Mouse (Mus musculus): Measurements from ENCODE around the gene Il15ra. TPM values are rescaled to one million over a fixed set of nuclear protein-coding genes. Genes with fewer than 3 reads are reported as not detected.
A peak's percentile ranks its signal among the peaks of the same experiment; 100 is the strongest.

Il15ra gene
- total RNA-seq, 2 experiments from 2014 or later = 38.3 TPM; not detected in 1

GRCm38 (mm10) chr2:11706030-11706745 is 1.1 kb downstream of the Il15ra start:
- no peak for ATAC-seq (replicated peaks; ENCODE audit: low FRiP score, poor library complexity, severe bottlenecking)

DNA sequence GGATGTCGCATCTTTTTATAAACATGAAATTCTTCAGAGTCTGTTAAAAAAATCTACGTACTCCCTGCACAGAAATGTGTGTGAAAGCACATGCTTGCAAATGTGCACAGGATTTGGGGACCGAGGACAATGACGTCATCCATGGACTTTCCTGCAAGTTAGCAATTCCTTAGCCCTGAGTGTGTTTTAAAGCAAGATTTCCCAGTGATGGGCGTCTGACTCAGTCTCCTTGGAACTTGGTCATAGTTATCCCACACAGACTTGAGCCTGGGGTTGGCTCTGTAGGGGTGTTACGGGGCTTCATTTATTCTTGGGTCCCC is 1.6 kb downstream of the Il15ra start:
- no peak for ATAC-seq (replicated peaks; ENCODE audit: low FRiP score, poor library complexity, severe bottlenecking)

DNA sequence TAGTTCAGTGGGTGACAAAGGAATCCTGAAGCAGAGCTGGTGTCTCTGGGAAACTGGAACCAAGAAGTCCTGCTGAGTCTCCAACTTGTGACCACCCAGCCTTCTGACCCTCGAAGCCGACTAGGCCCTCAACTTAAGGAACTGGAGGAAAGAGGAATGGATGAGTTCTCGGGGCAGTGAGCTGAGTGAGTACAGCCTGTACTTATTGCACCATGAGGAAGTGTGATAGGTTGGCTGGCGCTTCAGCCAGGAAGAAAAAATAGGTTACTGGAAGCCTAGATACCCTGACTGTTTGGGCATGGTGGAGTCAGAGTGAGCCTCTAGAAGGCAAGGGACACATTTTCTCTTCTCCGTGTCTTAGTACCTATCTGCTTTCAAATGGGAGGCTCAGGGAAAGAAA is 3.4 kb downstream of the Il15ra start:
- no peak for ATAC-seq (replicated peaks; ENCODE audit: low FRiP score, poor library complexity, severe bottlenecking)

DNA sequence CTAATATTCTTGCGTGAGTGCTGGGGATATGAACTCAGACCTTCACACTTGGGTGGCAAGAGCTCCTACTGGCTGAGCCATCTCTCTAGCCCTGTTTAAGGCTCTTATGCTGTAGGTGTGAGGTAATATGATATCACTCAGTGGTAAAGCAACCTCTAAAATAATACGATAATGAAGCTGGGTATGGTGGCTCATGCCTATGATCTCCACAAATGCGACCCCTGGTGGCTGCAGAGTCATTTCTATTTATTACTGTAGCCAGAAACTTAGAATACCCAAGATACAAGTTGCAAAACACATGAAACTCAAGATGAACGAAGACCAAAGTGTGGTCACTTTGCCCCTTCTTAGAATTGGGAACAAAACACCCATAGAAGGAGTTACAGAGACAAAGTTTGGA is 5.0 kb downstream of the Il15ra start:
- ATAC-seq (replicated peaks; ENCODE audit: low FRiP score, poor library complexity, severe bottlenecking) = 0 out of 2 replicates have a peak, but pooled peaks have one; percentile 45

GRCm38 (mm10) chr2:11712483-11712990 is 7.4 kb downstream of the Il15ra start:
- no peak for ATAC-seq (replicated peaks; ENCODE audit: low FRiP score, poor library complexity, severe bottlenecking)

DNA sequence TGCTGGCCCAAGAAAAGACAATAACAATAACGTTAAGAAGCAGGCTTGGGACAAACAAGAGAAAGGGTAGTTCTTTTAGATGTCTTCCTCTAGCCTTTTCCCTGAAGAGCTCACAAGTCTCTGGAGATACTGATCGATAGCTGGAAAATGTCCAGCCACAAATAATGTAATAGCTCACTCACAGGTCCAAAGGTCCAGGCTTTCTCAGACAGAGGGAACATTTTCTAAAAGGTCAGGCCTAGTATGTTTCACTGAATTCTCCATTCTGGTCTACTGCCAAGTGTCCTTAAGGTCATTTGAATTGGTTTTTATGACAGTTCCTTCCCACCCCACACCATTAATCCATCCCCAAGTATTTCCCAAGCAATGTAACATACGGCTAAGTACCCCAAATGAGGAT is 7.9 kb downstream of the Il15ra start:
- no peak for ATAC-seq (replicated peaks; ENCODE audit: low FRiP score, poor library complexity, severe bottlenecking)

DNA sequence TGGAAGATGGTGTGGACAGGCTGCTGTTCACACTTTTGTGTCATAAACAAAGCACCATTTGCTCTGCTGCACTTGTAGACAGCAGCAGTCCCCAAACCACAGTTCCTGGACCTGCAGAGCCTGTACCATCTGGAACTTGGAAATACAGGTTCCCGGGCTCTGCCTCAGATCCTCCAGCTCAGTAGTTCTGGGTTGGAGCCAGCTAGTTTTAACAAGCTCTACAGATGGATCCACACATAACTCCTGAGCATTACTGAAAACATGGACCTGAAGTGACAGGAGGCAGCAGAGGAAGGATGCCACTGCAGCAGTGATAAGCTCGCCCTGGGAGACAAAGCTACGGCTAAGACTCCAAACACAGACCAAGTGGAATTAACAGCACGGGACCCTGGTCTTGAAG is 9.4 kb downstream of the Il15ra start:
- no peak for ATAC-seq (replicated peaks; ENCODE audit: low FRiP score, poor library complexity, severe bottlenecking)

GRCm38 (mm10) chr2:11718573-11718972 is 13.5 kb downstream of the Il15ra start:
- no peak for ATAC-seq (replicated peaks; ENCODE audit: low FRiP score, poor library complexity, severe bottlenecking)

DNA sequence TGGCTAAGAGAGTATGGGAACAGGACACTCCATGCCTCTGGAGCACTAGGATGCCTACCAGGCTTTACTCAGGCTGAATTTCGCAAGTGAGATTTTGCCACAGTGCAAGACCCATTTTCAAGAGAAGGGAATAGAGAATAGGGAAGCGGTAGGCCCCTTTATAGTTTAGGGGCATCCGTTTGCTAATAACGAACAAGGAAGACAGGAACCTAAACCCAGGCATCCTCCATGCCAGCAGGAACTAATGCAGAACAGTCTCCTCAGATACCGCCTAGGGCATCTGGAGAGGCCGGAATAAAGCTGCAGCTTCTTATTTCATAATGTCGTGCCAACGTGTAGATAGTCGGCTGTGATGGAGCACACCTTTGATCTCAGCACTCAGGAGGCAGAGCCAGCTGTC is 17.5 kb downstream of the Il15ra start:
- ATAC-seq (replicated peaks; ENCODE audit: low FRiP score, poor library complexity, severe bottlenecking) = no peak

GRCm38 (mm10) chr2:11727574-11727973 is 22.5 kb downstream of the Il15ra start:
- no peak for ATAC-seq (replicated peaks; ENCODE audit: low FRiP score, poor library complexity, severe bottlenecking)

- ATAC-seq (replicated peaks; ENCODE audit: low FRiP score, poor library complexity, severe bottlenecking) = no peak
These were observed 24.0 kb downstream of the Il15ra start for GRCm38 (mm10) chr2:11729091-11729490.

GRCm38 (mm10) chr2:11732978-11733377 is 27.9 kb downstream of the Il15ra start:
- ATAC-seq (replicated peaks; ENCODE audit: low FRiP score, poor library complexity, severe bottlenecking) = no peak

DNA sequence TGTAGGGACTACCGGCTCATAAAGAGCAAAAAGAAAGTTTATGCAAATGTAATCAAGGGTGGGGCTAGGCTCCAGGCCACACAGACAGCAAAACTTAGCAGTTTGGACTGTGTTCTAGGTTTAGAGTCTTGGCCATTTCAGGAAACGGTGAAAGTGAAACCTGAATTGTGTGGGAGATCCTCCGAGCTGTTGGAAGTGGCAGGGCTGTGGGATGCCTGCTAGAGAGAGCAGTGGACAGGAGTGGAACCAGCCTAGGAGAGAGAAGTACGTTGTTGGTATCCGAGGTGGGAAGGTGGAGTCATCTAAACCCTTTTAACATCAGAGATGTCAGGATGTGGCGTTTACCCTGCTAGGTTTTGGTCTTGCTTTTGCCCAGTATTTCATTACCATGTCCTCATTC is 30.8 kb downstream of the Il15ra start:
- ATAC-seq (replicated peaks; ENCODE audit: low FRiP score, poor library complexity, severe bottlenecking) = no peak

DNA sequence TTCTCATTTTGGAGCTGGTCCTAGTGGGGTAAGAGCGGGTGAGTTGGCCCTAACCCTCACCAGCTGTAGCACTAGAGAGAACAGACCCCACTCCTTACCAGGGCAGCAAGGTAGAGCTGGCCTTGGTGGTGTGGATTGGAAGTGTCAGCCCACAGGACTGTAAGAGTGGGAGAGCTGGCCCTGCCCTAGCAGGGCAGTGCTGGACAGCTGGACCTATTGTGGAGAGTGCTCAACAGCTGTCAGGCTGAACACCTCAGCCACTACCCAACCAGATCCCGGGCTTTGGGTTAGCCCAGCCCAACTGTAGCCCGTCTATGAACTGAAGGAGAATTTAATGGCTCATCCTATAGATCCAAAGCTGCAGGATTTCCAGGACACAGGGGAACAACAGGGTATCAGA is 33.7 kb downstream of the Il15ra start:
- ATAC-seq (replicated peaks; ENCODE audit: low FRiP score, poor library complexity, severe bottlenecking) = no peak

- no peak for ATAC-seq (replicated peaks; ENCODE audit: low FRiP score, poor library complexity, severe bottlenecking)
These were observed 34.5 kb downstream of the Il15ra start for GRCm38 (mm10) chr2:11739516-11740051.

DNA sequence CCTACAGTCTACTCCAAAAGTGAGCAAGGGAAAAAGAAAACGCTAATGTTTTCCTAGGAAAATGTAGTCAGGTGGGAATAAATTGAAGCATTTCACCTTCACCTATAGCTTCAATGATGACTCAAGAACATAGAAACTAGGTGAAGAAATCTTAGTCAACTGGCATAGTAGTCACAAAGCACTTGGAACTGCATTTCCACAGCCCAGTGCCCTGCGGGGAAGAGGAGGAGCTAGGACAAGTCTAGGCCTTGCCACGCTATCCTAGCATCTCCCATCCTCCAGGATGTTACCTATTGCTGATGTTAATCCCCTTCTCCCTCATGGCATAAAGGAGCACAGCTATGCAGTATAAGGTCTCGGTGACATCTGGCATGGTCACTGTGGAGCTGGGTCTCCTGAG is 57.5 kb downstream of the Il15ra start:
- ATAC-seq (replicated peaks; ENCODE audit: low FRiP score, poor library complexity, severe bottlenecking) = no peak

GRCm38 (mm10) chr2:11765694-11766093 is 60.6 kb downstream of the Il15ra start:
- ATAC-seq (replicated peaks; ENCODE audit: low FRiP score, poor library complexity, severe bottlenecking) = no peak

DNA sequence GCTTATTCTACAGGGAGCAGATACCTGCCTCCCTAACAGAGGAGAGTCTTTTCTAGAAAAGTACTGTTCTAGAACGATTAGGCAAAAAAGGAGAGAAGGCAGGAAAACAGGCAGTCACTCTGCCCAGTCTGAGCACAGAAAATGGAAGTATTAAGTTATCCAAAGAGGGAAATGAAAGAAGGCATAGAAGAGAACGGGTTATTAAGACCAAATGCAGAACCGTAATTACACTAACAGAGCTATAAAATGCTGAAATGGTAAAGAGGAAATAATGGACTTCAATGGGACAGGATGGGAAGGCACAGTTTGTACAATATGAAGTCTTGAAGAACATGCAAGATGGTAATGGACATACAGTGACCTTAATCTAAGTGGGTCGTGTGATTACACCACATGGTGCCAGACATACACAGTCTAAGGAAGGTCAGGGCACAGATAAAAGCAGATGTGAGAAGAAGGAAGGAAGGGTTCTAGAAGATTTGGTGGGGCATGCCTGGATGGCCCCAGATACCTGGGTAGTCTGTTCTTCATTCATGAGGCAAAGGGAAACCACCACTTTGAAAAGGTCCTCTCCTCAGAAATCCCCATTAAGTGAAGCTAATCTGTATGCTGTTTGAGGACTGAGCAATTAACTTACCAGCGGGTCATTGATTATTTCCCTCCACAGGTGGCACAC is 61.5 kb downstream of the Il15ra start:
- ATAC-seq (replicated peaks; ENCODE audit: low FRiP score, poor library complexity, severe bottlenecking) = no peak

DNA sequence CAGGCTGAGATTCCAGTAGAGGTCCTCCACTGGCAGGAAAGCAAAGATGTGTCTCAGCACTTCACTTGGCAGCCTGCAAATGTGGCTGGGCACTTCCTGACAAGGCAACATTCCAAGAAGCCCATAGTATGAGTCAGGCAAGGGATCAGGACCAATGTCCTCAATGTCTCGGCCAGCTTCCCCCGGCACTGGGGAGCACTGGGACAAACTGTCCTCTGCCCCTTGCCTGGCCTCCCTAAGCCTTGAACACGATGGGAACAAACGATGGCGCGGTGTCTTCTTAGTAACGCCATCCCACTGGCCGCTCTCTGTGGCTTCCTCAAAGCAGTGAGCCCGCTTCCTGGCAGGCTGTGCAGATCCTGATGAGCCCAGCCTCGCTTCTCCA is 62.1 kb downstream of the Il15ra start:
- ATAC-seq (replicated peaks; ENCODE audit: low FRiP score, poor library complexity, severe bottlenecking) = no peak

GRCm38 (mm10) chr2:11771701-11772100 is 66.6 kb downstream of the Il15ra start:
- no peak for ATAC-seq (replicated peaks; ENCODE audit: low FRiP score, poor library complexity, severe bottlenecking)

GRCm38 (mm10) chr2:11772401-11772800 is 67.3 kb downstream of the Il15ra start:
- no peak for ATAC-seq (replicated peaks; ENCODE audit: low FRiP score, poor library complexity, severe bottlenecking)
